Mouse (Mus musculus) erythroid progenitor cell, adult 5-6 weeks (primary cell): ENCODE data around the gene Actn4. TPM values are rescaled to one million over a fixed set of nuclear protein-coding genes. Genes with fewer than 3 reads are reported as not detected.
A peak's percentile ranks its signal among the peaks of the same experiment; 100 is the strongest.

Source experiments
- ATAC-seq: replicated peaks from 2 replicates; pipeline ENCODE4 v1.8.0; 2016; ENCODE audit warnings: moderate number of reproducible peaks, mild to moderate bottlenecking, moderate TSS enrichment, inconsistent platforms; ENCODE audit not compliant: poor library complexity, low FRiP score, severe bottlenecking
- total RNA-seq, 2 experiments: library from RNA; stranded (forward) in 1 of 2; stranded (reverse) in 1 of 2; fragments of 150-400 nt in 1 of 2; fragments of 186-747, 209-891 nt in 1 of 2; gene quantifications; 2 replicates each; pipeline versions ENCODE4 v1.2.3 to v1.2.4; 2015 to 2017; ENCODE audit warnings: low replicate concordance in 2 of 2

The Actn4 gene
- total RNA-seq (2015; ENCODE audit: low replicate concordance) (170 and 189 TPM in 2 replicates), total RNA-seq (2017; ENCODE audit: low replicate concordance) (173 and 197 TPM in 2 replicates)

- peak; percentile 92 for ATAC-seq
Observed at GRCm38 (mm10) chr7:28961927-28962670, at the start of gene Actn4. Gene Actn4, minus strand, starts transcription at chr7:28962340.

- ATAC-seq: no peak
Observed at GRCm38 (mm10) chr7:29008714-29009113, 46.6 kb upstream of the Actn4 start.

- no peak for ATAC-seq
Observed at GRCm38 (mm10) chr7:29008171-29008570, 46.0 kb upstream of the Actn4 start.

GRCm38 (mm10) chr7:29007224-29008101, 45.3 kb upstream of the Actn4 start:
- no peak for ATAC-seq

- peak; percentile 67 for ATAC-seq
Observed at GRCm38 (mm10) chr7:29000651-29001605, 38.8 kb upstream of the Actn4 start.

DNA sequence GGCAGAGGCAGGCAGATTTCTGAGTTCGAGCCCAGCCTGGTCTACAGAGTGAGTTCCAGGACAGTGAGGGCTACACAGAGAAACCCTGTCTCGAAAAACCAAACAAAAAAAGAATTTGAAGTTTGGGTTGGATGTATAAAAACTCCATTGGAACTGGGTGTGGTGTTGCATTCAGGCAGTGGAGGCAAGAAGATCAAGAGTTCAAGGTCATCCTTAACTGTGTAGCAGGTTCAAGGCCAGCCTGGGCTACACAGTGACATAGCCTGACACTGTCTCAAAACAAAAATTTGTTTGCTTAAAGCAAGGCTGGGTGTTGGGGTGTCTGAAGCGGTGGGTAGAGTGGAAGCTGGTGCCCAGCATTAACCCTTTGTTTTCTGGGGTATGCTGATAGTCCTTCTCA, 31.3 kb upstream of the Actn4 start:
- no peak for ATAC-seq

GRCm38 (mm10) chr7:28992997-28993396, 30.9 kb upstream of the Actn4 start:
- ATAC-seq: no peak

GRCm38 (mm10) chr7:28991616-28992015, 29.5 kb upstream of the Actn4 start:
- no peak for ATAC-seq

GRCm38 (mm10) chr7:28990766-28991273, 28.7 kb upstream of the Actn4 start:
- ATAC-seq: no peak

GRCm38 (mm10) chr7:28985207-28985606, 23.1 kb upstream of the Actn4 start:
- ATAC-seq: no peak

- ATAC-seq: no peak
Observed at GRCm38 (mm10) chr7:28984452-28984851, 22.3 kb upstream of the Actn4 start.

DNA sequence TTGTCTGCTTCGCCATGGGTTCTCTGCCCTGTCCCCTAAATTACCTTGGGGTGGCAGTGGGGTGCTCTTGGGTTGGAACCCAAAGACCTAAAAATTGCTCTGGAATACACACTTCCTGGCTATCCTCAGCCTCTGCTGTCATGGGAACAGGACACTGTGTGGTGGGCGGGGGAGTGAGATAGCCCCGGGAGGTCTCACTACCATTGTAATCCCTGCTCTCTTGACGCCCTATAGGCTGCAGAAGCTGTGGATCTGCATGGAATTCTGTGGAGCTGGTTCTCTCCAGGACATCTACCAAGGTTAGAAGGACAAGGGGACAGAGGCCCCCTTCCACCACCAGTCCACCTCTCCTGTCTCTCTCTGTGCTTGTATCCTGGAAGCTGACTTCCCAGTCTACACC, 21.7 kb upstream of the Actn4 start:
- no peak for ATAC-seq

DNA sequence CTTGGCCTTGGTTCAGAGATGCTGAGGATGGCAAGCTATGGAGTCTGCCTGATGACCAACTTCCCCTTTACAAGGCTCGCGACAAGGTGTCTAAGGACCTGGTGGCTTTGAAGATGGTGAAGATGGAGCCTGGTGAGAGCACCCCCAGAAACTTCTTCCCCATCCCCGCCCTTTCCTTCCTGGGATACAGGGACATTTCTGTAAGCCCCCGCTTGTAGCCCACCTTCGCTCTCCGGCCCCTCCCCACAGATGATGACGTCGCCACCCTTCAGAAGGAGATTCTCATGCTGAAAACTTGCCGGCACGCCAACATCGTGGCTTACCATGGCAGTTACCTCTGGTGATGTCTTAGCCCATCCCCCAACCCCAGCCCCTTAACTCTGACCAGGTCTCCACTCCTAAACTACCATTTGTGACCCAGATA, 21.0 kb upstream of the Actn4 start:
- no peak for ATAC-seq

- peak; percentile 46 for ATAC-seq
Observed at GRCm38 (mm10) chr7:28982274-28983013, 20.3 kb upstream of the Actn4 start.

- peak; percentile 89 for ATAC-seq
Observed at GRCm38 (mm10) chr7:28981651-28982273, 19.6 kb upstream of the Actn4 start, which contains the start of the genes Eif3k and Map4k1. Gene Eif3k, minus strand, starts transcription at chr7:28981864. Gene Map4k1, plus strand, starts transcription at chr7:28982050.

GRCm38 (mm10) chr7:28977556-28977955, 15.4 kb upstream of the Actn4 start:
- no peak for ATAC-seq

- ATAC-seq: 0 out of 2 replicates have a peak, but pooled peaks have one; percentile 1
Observed at GRCm38 (mm10) chr7:28973025-28973424, 10.9 kb upstream of the Actn4 start.

DNA sequence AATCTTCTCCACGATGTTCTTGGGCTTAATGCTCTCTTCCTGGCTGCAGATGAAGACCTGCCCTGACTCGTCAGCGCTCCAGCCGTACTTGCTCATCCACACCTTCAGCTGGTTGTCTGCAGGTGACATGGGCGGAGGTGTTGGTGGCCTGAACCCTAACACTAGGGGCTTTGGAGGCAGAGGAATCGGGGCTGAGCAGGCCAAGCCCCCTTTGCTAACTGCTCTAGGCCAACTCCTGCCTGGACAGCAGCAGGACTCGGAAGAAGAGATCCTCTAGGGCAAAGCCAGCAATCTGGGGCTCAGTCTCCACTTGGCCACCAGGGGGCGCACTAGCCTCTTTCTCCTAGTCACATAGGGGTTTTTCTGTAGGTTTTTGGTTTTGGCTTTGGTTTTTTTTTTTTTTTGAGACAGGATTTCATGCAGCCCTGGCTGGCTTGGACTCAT, 10.4 kb upstream of the Actn4 start:
- ATAC-seq: peak; percentile 66
